Mouse (Mus musculus): ENCODE measurements around the gene Mul1. TPM values are rescaled to one million over a fixed set of nuclear protein-coding genes. Genes with fewer than 3 reads are reported as not detected.
A peak's percentile ranks its signal among the peaks of the same experiment; 100 is the strongest.

Gene Mul1
- polyA plus RNA-seq, 1 experiment from 2014 or later: 19.2 TPM

DNA sequence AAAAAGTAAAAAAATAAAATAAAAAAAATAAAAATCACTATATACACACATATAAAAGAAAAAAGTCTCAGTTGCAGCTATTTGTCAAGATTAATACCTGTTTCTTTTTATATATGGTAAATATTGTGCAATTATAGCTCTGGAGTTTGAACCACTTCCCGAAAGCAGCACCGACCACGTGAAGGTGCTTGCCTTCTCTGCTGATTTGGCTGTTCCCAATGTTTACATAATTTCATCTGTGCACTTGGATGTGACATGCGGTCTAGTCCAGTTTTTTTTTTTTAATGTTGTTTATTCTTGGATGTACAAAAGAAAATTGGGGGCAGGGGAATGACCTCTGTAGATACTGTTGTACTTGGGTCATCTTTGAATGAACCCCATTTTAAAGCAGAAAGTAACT lies 22.6 kb downstream of the Mul1 start:
- no peaks in the 10 kb centered on the region for H3K9me3 ChIP-seq (ENCODE audit: control insufficient read depth, low read length)
- no peak overlapping the region for H3K9ac ChIP-seq (ENCODE audit: low read length)
- no peak overlapping the region for H3K4me3 ChIP-seq (ENCODE audit: control insufficient read depth in 1 of 2, insufficient read depth in 1 of 2, low read depth in 1 of 2, low read length in 2 of 2)
- no peak for ATAC-seq (ENCODE audit: insufficient number of reproducible peaks, insufficient read depth, low FRiP score, low read depth)
- peaks cover 0 to 12% of the 10 kb centered on the region in 2 experiments; a peak in 2 of 4 replicates for H3K4me1 ChIP-seq (ENCODE audit: control insufficient read depth in 2 of 2, insufficient read depth in 2 of 2, low read length in 2 of 2)
- WGBS: 61% methylated on average over 4 of the region's 4 CpGs
- no peak overlapping the region for H3K4me2 ChIP-seq (ENCODE audit: low read length)
- H3K36me3 ChIP-seq (ENCODE audit: control insufficient read depth, insufficient read depth, low read length): no peaks in the 10 kb centered on the region
- H3K27me3 ChIP-seq (ENCODE audit: control insufficient read depth, insufficient read depth, low read length): peaks cover 79% of the 10 kb centered on the region
- H3K27ac ChIP-seq (replicated peaks in 1 of 2; ENCODE audit: control insufficient read depth in 1 of 2, insufficient read depth in 1 of 2, low read depth in 2 of 2, low read length in 2 of 2): no peak overlapping the region

DNA sequence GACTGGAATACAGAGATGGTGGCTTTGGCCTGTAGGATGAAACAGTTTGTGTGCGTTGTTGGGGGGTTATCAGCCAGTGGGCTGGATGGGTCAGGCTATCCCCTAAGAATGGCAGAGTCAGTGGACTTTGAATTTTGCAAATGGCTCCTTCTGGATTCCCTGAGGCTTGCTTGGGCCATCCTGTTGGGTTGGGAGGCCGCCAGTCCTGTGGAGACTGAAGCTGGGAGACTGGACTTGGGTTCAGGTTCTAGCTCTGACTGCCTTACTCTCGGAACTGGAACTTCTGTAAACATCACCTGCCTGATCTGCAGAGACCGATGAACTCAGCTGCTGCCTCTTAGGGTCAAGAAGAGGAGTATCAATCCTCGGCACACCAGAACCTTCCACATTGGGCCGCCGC lies 23.7 kb downstream of the Mul1 start:
- Histone ChIP-seq H3K36me3 (ENCODE audit: control insufficient read depth, insufficient read depth, low read length) (no peaks in the 10 kb centered on the region), H3K9me3 (ENCODE audit: control insufficient read depth, low read length) (no peaks in the 10 kb centered on the region), H3K9ac (ENCODE audit: low read length) (no peak overlapping the region), H3K4me2 (ENCODE audit: low read length) (no peak overlapping the region), H3K4me3 (ENCODE audit: control insufficient read depth in 1 of 2, insufficient read depth in 1 of 2, low read depth in 1 of 2, low read length in 2 of 2) (no peak overlapping the region), H3K4me1 (ENCODE audit: control insufficient read depth in 2 of 2, insufficient read depth in 2 of 2, low read length in 2 of 2) (peaks cover 3 to 13% of the 10 kb centered on the region in 2 experiments; a peak in 3 of 4 replicates), H3K27ac (replicated peaks in 1 of 2; ENCODE audit: control insufficient read depth in 1 of 2, insufficient read depth in 1 of 2, low read depth in 2 of 2, low read length in 2 of 2) (no peak overlapping the region), H3K27me3 (ENCODE audit: control insufficient read depth, insufficient read depth, low read length) (peaks cover 76% of the 10 kb centered on the region)
- WGBS: 74% methylated on average over 7 of the region's 7 CpGs
- no peak for ATAC-seq (ENCODE audit: insufficient number of reproducible peaks, insufficient read depth, low FRiP score, low read depth)

- H3K27me3 ChIP-seq (ENCODE audit: control insufficient read depth, insufficient read depth, low read length): peaks cover 68% of the 10 kb centered on the region
- no peak for ATAC-seq (ENCODE audit: insufficient number of reproducible peaks, insufficient read depth, low FRiP score, low read depth)
- H3K9me3 ChIP-seq (ENCODE audit: control insufficient read depth, low read length): no peaks in the 10 kb centered on the region
- H3K4me3 ChIP-seq (ENCODE audit: control insufficient read depth in 1 of 2, insufficient read depth in 1 of 2, low read depth in 1 of 2, low read length in 2 of 2): no peak overlapping the region
- no peaks in the 10 kb centered on the region for H3K36me3 ChIP-seq (ENCODE audit: control insufficient read depth, insufficient read depth, low read length)
- no peak overlapping the region for H3K4me2 ChIP-seq (ENCODE audit: low read length)
- no peak overlapping the region for H3K27ac ChIP-seq (replicated peaks in 1 of 2; ENCODE audit: control insufficient read depth in 1 of 2, insufficient read depth in 1 of 2, low read depth in 2 of 2, low read length in 2 of 2)
- H3K4me1 ChIP-seq (ENCODE audit: control insufficient read depth in 2 of 2, insufficient read depth in 2 of 2, low read length in 2 of 2): peaks cover 10 to 20% of the 10 kb centered on the region in 2 experiments
- 44% methylated on average over 5 of the region's 5 CpGs for WGBS
- H3K9ac ChIP-seq (ENCODE audit: low read length): no peak overlapping the region
Observed at GRCm38 (mm10) chr4:138458735-138459440, 24.4 kb downstream of the Mul1 start.

DNA sequence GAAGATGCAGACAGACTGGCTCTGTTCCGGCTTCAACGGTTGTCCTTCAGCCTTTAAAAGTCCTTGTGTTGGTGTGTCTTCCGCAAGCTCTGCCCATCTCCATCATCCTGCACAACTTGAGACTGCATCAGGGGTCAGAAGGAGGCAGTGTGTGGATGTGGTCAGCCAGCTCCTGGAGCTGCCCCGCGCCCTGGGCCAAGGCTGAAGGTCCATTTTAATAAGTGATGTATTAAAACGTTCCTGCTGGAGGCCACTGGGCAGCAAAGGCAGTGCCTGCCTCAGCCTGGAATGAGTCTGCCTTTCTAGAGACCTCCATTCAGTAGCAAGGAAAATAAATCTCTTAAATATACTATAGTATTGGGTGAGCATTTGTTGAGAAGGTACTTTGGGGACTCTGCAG lies 25.3 kb downstream of the Mul1 start:
- Histone ChIP-seq H3K9ac (ENCODE audit: low read length) (no peak overlapping the region), H3K4me3 (ENCODE audit: control insufficient read depth in 1 of 2, insufficient read depth in 1 of 2, low read depth in 1 of 2, low read length in 2 of 2) (no peak overlapping the region), H3K9me3 (ENCODE audit: control insufficient read depth, low read length) (no peaks in the 10 kb centered on the region), H3K36me3 (ENCODE audit: control insufficient read depth, insufficient read depth, low read length) (no peaks in the 10 kb centered on the region), H3K27ac (replicated peaks in 1 of 2; ENCODE audit: control insufficient read depth in 1 of 2, insufficient read depth in 1 of 2, low read depth in 2 of 2, low read length in 2 of 2) (no peak overlapping the region), H3K4me2 (ENCODE audit: low read length) (no peak overlapping the region), H3K4me1 (ENCODE audit: control insufficient read depth in 2 of 2, insufficient read depth in 2 of 2, low read length in 2 of 2) (peaks cover 17 to 29% of the 10 kb centered on the region in 2 experiments), H3K27me3 (ENCODE audit: control insufficient read depth, insufficient read depth, low read length) (peaks cover 66% of the 10 kb centered on the region)
- no peak for ATAC-seq (ENCODE audit: insufficient number of reproducible peaks, insufficient read depth, low FRiP score, low read depth)
- 67% methylated on average over 6 of the region's 6 CpGs for WGBS

DNA sequence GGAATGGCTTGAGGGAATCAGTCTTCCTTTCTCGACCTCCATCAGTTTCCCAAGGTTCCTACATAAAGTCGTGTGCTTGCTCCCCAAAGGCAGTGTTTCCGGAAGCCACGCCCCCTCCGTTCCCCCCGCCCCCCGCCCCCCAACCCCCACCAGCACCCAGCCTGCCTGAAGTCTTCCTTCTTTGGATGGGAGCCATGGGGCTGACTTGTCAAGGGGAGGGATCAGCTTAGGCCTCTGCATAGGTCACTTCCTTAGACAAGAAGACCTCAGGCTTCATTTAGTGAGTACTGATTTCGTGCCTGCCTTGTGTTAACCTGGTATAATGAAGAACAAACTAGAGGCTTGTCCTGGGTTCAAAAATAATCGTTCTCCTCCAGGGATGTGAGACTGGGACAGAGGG lies 26.4 kb downstream of the Mul1 start:
- peaks cover 63% of the 10 kb centered on the region for H3K27me3 ChIP-seq (ENCODE audit: control insufficient read depth, insufficient read depth, low read length)
- H3K4me2 ChIP-seq (ENCODE audit: low read length): no peak overlapping the region
- H3K9me3 ChIP-seq (ENCODE audit: control insufficient read depth, low read length): no peaks in the 10 kb centered on the region
- 18% methylated on average over 9 of the region's 9 CpGs for WGBS
- ATAC-seq (ENCODE audit: insufficient number of reproducible peaks, insufficient read depth, low FRiP score, low read depth): no peak
- no peak overlapping the region for H3K4me3 ChIP-seq (ENCODE audit: control insufficient read depth in 1 of 2, insufficient read depth in 1 of 2, low read depth in 1 of 2, low read length in 2 of 2)
- no peaks in the 10 kb centered on the region for H3K36me3 ChIP-seq (ENCODE audit: control insufficient read depth, insufficient read depth, low read length)
- H3K4me1 ChIP-seq (ENCODE audit: control insufficient read depth in 2 of 2, insufficient read depth in 2 of 2, low read length in 2 of 2): peaks cover 20 to 27% of the 10 kb centered on the region in 2 experiments
- H3K27ac ChIP-seq (replicated peaks in 1 of 2; ENCODE audit: control insufficient read depth in 1 of 2, insufficient read depth in 1 of 2, low read depth in 2 of 2, low read length in 2 of 2): no peak overlapping the region
- H3K9ac ChIP-seq (ENCODE audit: low read length): no peak overlapping the region

DNA sequence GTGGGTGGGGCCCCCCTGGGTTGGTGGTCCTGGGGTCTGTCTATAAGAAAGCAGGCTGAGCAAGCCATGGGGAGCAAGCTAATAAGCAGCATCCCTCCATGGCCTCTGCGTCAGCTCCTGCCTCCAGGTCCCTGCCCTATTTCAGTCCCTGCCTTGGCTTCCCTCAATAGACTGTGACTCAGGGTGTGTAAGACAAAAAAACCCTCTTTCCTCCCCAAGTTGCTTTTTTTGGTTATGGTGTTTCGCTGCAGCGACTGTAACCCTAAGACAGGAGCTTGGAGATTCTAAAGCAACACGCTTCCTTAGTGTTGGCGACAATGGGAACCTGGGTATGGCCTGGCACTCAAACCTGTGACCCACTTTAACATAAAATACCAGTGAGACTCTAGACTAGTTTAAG lies 27.0 kb downstream of the Mul1 start:
- Histone ChIP-seq H3K9ac (ENCODE audit: low read length) (no peak overlapping the region), H3K27ac (replicated peaks in 1 of 2; ENCODE audit: control insufficient read depth in 1 of 2, insufficient read depth in 1 of 2, low read depth in 2 of 2, low read length in 2 of 2) (no peak overlapping the region), H3K4me3 (ENCODE audit: control insufficient read depth in 1 of 2, insufficient read depth in 1 of 2, low read depth in 1 of 2, low read length in 2 of 2) (no peak overlapping the region), H3K4me1 (ENCODE audit: control insufficient read depth in 2 of 2, insufficient read depth in 2 of 2, low read length in 2 of 2) (peaks cover 20 to 21% of the 10 kb centered on the region in 2 experiments), H3K36me3 (ENCODE audit: control insufficient read depth, insufficient read depth, low read length) (no peaks in the 10 kb centered on the region), H3K4me2 (ENCODE audit: low read length) (no peak overlapping the region), H3K9me3 (ENCODE audit: control insufficient read depth, low read length) (no peaks in the 10 kb centered on the region), H3K27me3 (ENCODE audit: control insufficient read depth, insufficient read depth, low read length) (peaks cover 63% of the 10 kb centered on the region)
- ATAC-seq (ENCODE audit: insufficient number of reproducible peaks, insufficient read depth, low FRiP score, low read depth): no peak
- WGBS: 91% methylated on average over 5 of the region's 5 CpGs

- H3K4me1 ChIP-seq (ENCODE audit: control insufficient read depth in 2 of 2, insufficient read depth in 2 of 2, low read length in 2 of 2): peaks cover 20 to 21% of the 10 kb centered on the region in 2 experiments
- 4% methylated on average over 11 of the region's 11 CpGs for WGBS
- peaks cover 51% of the 10 kb centered on the region for H3K27me3 ChIP-seq (ENCODE audit: control insufficient read depth, insufficient read depth, low read length)
- H3K36me3 ChIP-seq (ENCODE audit: control insufficient read depth, insufficient read depth, low read length): no peaks in the 10 kb centered on the region
- no peaks in the 10 kb centered on the region for H3K9me3 ChIP-seq (ENCODE audit: control insufficient read depth, low read length)
- H3K4me2 ChIP-seq (ENCODE audit: low read length): peak overlapping the region; percentile 58
- no peak overlapping the region for H3K9ac ChIP-seq (ENCODE audit: low read length)
- H3K4me3 ChIP-seq (ENCODE audit: control insufficient read depth in 1 of 2, insufficient read depth in 1 of 2, low read depth in 1 of 2, low read length in 2 of 2): no peak overlapping the region
- no peak for ATAC-seq (ENCODE audit: insufficient number of reproducible peaks, insufficient read depth, low FRiP score, low read depth)
- H3K27ac ChIP-seq (replicated peaks in 1 of 2; ENCODE audit: control insufficient read depth in 1 of 2, insufficient read depth in 1 of 2, low read depth in 2 of 2, low read length in 2 of 2): peak overlapping the region; percentile 54 to 66
Observed at GRCm38 (mm10) chr4:138462971-138463831, 28.7 kb downstream of the Mul1 start.
